In the genomic region with DNA sequence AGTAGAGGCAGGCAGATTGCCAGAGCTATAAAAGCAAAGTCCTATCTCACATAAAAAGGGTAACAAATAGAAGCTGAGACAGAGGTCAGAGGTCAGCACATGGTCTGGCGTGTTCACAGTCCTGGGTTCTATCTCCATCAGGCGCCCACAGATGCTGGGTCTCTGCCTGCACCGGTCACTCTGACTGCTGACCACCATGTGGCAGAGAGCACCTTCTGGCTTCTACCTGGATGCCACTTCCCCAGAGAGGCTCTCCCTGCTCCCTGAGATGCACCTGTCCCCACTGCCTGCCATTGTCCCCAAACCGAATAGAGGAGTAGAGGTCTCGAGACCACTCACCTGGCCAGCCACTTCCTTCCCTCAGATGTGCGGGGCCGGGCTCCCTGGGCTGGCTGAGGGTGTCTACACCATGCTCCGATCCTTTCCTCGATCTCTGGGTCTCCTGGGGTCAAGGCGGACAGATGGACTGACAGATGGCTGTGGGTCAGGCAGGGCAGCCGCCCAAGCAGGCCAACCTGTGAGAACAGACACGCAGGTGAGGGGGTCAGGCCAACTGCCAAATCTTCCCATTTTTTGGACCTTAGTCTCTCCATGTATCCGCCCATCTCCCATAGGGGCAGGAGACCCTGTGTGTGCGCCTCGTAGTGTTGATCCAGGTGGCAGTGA, we compare ENCODE assay signal across 26 mouse cellular contexts. TPM values are rescaled to one million over a fixed set of nuclear protein-coding genes. Genes with fewer than 3 reads are reported as not detected.
A peak's percentile ranks its signal among the peaks of the same experiment; 100 is the strongest.
DNase-seq lines count a peak whose midpoint lies in the region; TF ChIP-seq lines count a peak whose summit lies in the region.
"Had no signal": no experiment of that assay in that cellular context is flagged by ENCODE, and none has a peak within 500 bp of the region (broad histone marks: within the 10 kb centered on the region; RNA-seq: fewer than 3 reads in every experiment).

No protein-coding gene starts in this region.

- H3K36me3 ChIP-seq in spleen, adult 2 months (ENCODE audit: control insufficient read depth, insufficient read depth, low read length), result peaks cover 10% of the 10 kb centered on the region
- H3K36me3 ChIP-seq in limb, embryonic 10.5 days, result peaks cover 10% of the 10 kb centered on the region; the same call in 1 of the 2 replicates
- H3K36me3 ChIP-seq: midbrain, embryonic 15.5 days; neural tube, embryonic 13.5 days had no signal

- peak overlapping the region; percentile 41 for H3K27ac ChIP-seq in spleen, adult 2 months (ENCODE audit: insufficient read depth, low read length)
- no peak overlapping the region for H3K27ac ChIP-seq in limb, embryonic 10.5 days
- H3K27ac ChIP-seq: forebrain, embryonic 13.5 days; hindbrain, postnatal 0 days; limb, embryonic 13.5 days; liver, embryonic 14.5 days; midbrain, embryonic 15.5 days; neural tube, embryonic 13.5 days had no signal

- no peak overlapping the region for H3K4me3 ChIP-seq in spleen, adult 2 months (ENCODE audit: extremely low read depth, insufficient read depth, insufficient read length)
- no peak overlapping the region for H3K4me3 ChIP-seq in limb, embryonic 10.5 days
- H3K4me3 ChIP-seq: forebrain, embryonic 13.5 days; limb, embryonic 13.5 days; midbrain, embryonic 15.5 days; myocyte; neural tube, embryonic 13.5 days had no signal

- no peaks in the 10 kb centered on the region for H3K27me3 ChIP-seq in spleen, adult 2 months (ENCODE audit: control insufficient read depth, insufficient read depth, low read length)
- no peaks in the 10 kb centered on the region for H3K27me3 ChIP-seq in limb, embryonic 10.5 days (ENCODE audit: low read depth, poor library complexity, severe bottlenecking)
- H3K27me3 ChIP-seq: forebrain, embryonic 13.5 days; limb, embryonic 13.5 days; midbrain, embryonic 15.5 days; neural tube, embryonic 13.5 days; Patski had no signal

- peak; percentile 43 for DNase-seq in embryo, embryonic 10 days (ENCODE audit: low spot score)
- DNase-seq in embryo, embryonic 10.5 days (ENCODE audit: low spot score), result no peak
- DNase-seq in spleen, adult 2 months (ENCODE audit: low read depth in 1 of 2, low spot score in 2 of 2), result no peak
- DNase-seq in spleen, postnatal 14 days (ENCODE audit: low spot score in 2 of 2), result no peak
- peak; percentile 92 for DNase-seq in cerebellum, adult 9-11 months
- DNase-seq in urinary bladder, adult 18-20 months (ENCODE audit: low spot score in 2 of 2), result no peak
- DNase-seq in limb, embryonic 10.5 days (ENCODE audit: low spot score), result no peak
- DNase-seq in kidney, postnatal 25 days, result no peak
- DNase-seq: lung, embryonic 14.5 days; right cerebral cortex, adult 18-20 months; right cerebral cortex, postnatal 4 days; thymus, adult 2 months had no signal

- no peaks in the 10 kb centered on the region for H3K9me3 ChIP-seq in limb, embryonic 10.5 days (replicated peaks)
- H3K9me3 ChIP-seq: forebrain, embryonic 13.5 days; limb, embryonic 13.5 days; midbrain, embryonic 15.5 days; neural tube, embryonic 13.5 days had no signal

- TF ChIP-seq CTCF in spleen, adult 2 months (IDR thresholded peaks at IDR 0.05; ENCODE audit: extremely low read depth, insufficient read depth, insufficient read length, insufficient replicate concordance), result no peak

- 87% methylated on average over 15 of the region's 15 CpGs for WGBS in spleen, adult 2 months
- WGBS in limb, embryonic 10.5 days, result 77% methylated on average over 15 of the region's 15 CpGs

- peaks cover 58% of the 10 kb centered on the region for H3K4me1 ChIP-seq in spleen, adult 2 months (ENCODE audit: control insufficient read depth, insufficient read depth, insufficient read length)
- H3K4me1 ChIP-seq in limb, embryonic 10.5 days, result peaks cover 37% of the 10 kb centered on the region
- H3K4me1 ChIP-seq: forebrain, embryonic 13.5 days; midbrain, embryonic 15.5 days had no signal

- TF ChIP-seq POLR2A in spleen, adult 2 months (IDR thresholded peaks at IDR 0.05; ENCODE audit: low read depth, low read length), result no peak

RNA-seq across cellular contexts. Expression of a gene that starts 16.7 kb away (rescaled TPM):
- polyA plus RNA-seq in spleen, adult 2 months (2012; rRNA removed), result 84.5 and 91.2 TPM in 2 replicates
- 4.4 and 5.2 TPM in 2 replicates for polyA plus RNA-seq in limb, embryonic 10.5 days (2016; fragmentation: Nextera tagmentation; extraction: Ambion mirVana)

RNA-seq across cellular contexts. Expression of a gene that starts 23.9 kb away (rescaled TPM):
- polyA plus RNA-seq in spleen, adult 2 months (2012; rRNA removed), result not detected in 2 replicates
- polyA plus RNA-seq in limb, embryonic 10.5 days (2016; fragmentation: Nextera tagmentation; extraction: Ambion mirVana), result not detected in 2 replicates
- polyA plus RNA-seq: embryonic facial prominence, embryonic 14.5 days; gonadal fat pad, adult 2 months; heart, postnatal 0 days; intestine, embryonic 16.5 days; kidney, embryonic 14.5 days; limb, embryonic 13.5 days; liver, embryonic 14.5 days; lung, embryonic 14.5 days; myocyte; Patski; stomach, embryonic 16.5 days; thymus, adult 2 months had no signal

RNA-seq across cellular contexts. Expression of a gene that starts 28.9 kb away (rescaled TPM):
- 42.3 and 77.3 TPM in 2 replicates for polyA plus RNA-seq in spleen, adult 2 months (2012; rRNA removed)
- 12.7 and 16.4 TPM in 2 replicates for polyA plus RNA-seq in limb, embryonic 10.5 days (2016; fragmentation: Nextera tagmentation; extraction: Ambion mirVana)

RNA-seq across cellular contexts. Expression of a gene that starts 43.2 kb away (rescaled TPM):
- polyA plus RNA-seq in spleen, adult 2 months (2012; rRNA removed), result 0.35 and 0.72 TPM in 2 replicates
- 0.16 and 0.25 TPM in 2 replicates for polyA plus RNA-seq in limb, embryonic 10.5 days (2016; fragmentation: Nextera tagmentation; extraction: Ambion mirVana)

RNA-seq across cellular contexts. Expression of a gene that starts 44.0 kb away (rescaled TPM):
- 10.0 and 14.2 TPM in 2 replicates for polyA plus RNA-seq in spleen, adult 2 months (2012; rRNA removed)
- polyA plus RNA-seq in limb, embryonic 10.5 days (2016; fragmentation: Nextera tagmentation; extraction: Ambion mirVana), result 2.7 and 5.8 TPM in 2 replicates

Comparison
In these comparisons a context has a peak if more than half of its experiments do, and no peak if none do; other contexts are left out.
1. DNase-seq: peak in embryo, embryonic 10 days (single experiment) and cerebellum, adult 9-11 months (single experiment); none in embryo, embryonic 10.5 days (single experiment), spleen, adult 2 months (0 of 2), spleen, postnatal 14 days (0 of 2), urinary bladder, adult 18-20 months (0 of 2), limb, embryonic 10.5 days (single experiment) and kidney, postnatal 25 days (0 of 2).
2. RNA of a gene that starts 16.7 kb away (polyA plus RNA-seq): 84.5 to 91.2 TPM in spleen, adult 2 months; 4.4 to 5.2 TPM in limb, embryonic 10.5 days; every median in the first group is over 10 times any median in the second.